Mouse (Mus musculus): ENCODE data around the gene Gm10192. TPM values are rescaled to one million over a fixed set of nuclear protein-coding genes. Genes with fewer than 3 reads are reported as not detected.
"Not testable (repeated sequence)": the region's sequence is repeated elsewhere in the genome, so short reads cannot be mapped to it uniquely, and the experiment has no call there.

The Gm10192 gene
- polyA plus RNA-seq (2015; fragmentation: Nextera tagmentation; extraction: Ambion mirVana) = not detected in 2 replicates

- H3K4me3 ChIP-seq; H3K36me3 ChIP-seq; H3K27me3 ChIP-seq; H3K27ac ChIP-seq (replicated peaks); H3K9me3 ChIP-seq; H3K4me1 ChIP-seq (replicated peaks); H3K9ac ChIP-seq; H3K4me2 ChIP-seq; ATAC-seq (ENCODE audit: low read depth): not testable (repeated sequence)
Measured at GRCm38 (mm10) chr4:97183066-97183465, at the start of gene Gm10192. Gene Gm10192, minus strand, starts transcription at chr4:97183166.

- H3K9me3 ChIP-seq = no peaks in the 10 kb centered on the region
- no peak overlapping the region for H3K27ac ChIP-seq (replicated peaks)
- no peak overlapping the region for H3K9ac ChIP-seq
- no peaks in the 10 kb centered on the region for H3K36me3 ChIP-seq
- H3K4me3 ChIP-seq = no peak overlapping the region
- H3K4me2 ChIP-seq = no peak overlapping the region
- ATAC-seq (ENCODE audit: low read depth) = no peak
- WGBS = 69% methylated on average over 5 of the region's 5 CpGs
- H3K27me3 ChIP-seq = no peaks in the 10 kb centered on the region
- H3K4me1 ChIP-seq (replicated peaks) = no peaks in the 10 kb centered on the region
Measured at GRCm38 (mm10) chr4:97230411-97231104, 47.6 kb upstream of the Gm10192 start.

GRCm38 (mm10) chr4:97219701-97220100, 36.7 kb upstream of the Gm10192 start:
- Histone ChIP-seq H3K36me3 (no peaks in the 10 kb centered on the region), H3K27ac (replicated peaks) (no peak overlapping the region), H3K9ac (no peak overlapping the region), H3K4me2 (no peak overlapping the region), H3K9me3 (no peaks in the 10 kb centered on the region), H3K4me1 (replicated peaks) (no peaks in the 10 kb centered on the region), H3K4me3 (no peak overlapping the region), H3K27me3 (no peaks in the 10 kb centered on the region)
- 92% methylated on average over 2 of the region's 2 CpGs for WGBS
- no peak for ATAC-seq (ENCODE audit: low read depth)

DNA sequence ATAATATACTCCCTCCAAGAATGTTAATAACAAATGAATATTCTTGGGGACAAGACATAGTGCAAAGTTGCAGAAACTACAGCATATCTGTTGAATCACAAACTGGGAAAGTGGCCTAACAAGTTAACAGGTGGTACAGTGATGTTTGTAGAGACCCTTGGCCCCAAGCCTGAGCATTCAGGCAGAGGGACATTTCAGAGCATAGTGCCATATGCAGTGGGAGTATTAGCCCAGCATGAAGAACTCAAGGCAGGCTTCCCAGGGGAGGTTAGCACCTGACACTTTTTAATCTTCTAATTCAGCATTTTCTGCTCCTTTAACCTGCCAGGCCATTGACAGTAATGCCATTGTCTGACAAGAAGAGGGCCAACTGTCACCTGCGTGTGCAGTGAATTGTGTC, 34.9 kb upstream of the Gm10192 start:
- no peak for ATAC-seq (ENCODE audit: low read depth)
- no peak overlapping the region for H3K4me3 ChIP-seq
- H3K4me1 ChIP-seq (replicated peaks) = no peaks in the 10 kb centered on the region
- no peak overlapping the region for H3K9ac ChIP-seq
- H3K4me2 ChIP-seq = no peak overlapping the region
- H3K36me3 ChIP-seq = no peaks in the 10 kb centered on the region
- no peaks in the 10 kb centered on the region for H3K27me3 ChIP-seq
- WGBS = 82% methylated on average over 1 of the region's 1 CpGs
- H3K27ac ChIP-seq (replicated peaks) = no peak overlapping the region
- H3K9me3 ChIP-seq = no peaks in the 10 kb centered on the region

DNA sequence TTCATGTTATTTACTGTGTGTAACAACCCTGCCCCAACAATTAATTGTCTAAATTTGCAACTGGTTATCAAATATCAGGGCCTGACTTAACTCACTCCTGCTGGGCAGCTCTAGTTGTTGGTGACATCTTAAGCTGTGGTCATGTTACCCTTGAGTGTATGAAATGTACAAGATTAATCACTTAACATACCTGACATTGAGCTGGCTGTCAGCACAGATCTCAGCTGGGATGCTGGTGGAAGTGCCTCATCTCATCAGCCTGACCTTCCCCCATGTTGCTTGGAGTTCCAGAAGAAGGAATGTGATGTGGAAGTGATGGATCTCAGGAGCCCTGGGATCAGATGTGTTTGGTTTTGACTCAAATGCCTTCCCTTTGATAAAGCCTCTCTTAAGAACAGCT, 29.5 kb upstream of the Gm10192 start:
- Histone ChIP-seq H3K9ac (no peak overlapping the region), H3K36me3 (no peaks in the 10 kb centered on the region), H3K27me3 (no peaks in the 10 kb centered on the region), H3K9me3 (no peaks in the 10 kb centered on the region), H3K4me3 (no peak overlapping the region), H3K4me2 (no peak overlapping the region), H3K27ac (replicated peaks) (no peak overlapping the region), H3K4me1 (replicated peaks) (no peaks in the 10 kb centered on the region)
- ATAC-seq (ENCODE audit: low read depth) = no peak

GRCm38 (mm10) chr4:97202986-97203385, 20.0 kb upstream of the Gm10192 start:
- H3K9ac ChIP-seq; H3K4me3 ChIP-seq; H3K4me1 ChIP-seq (replicated peaks); ATAC-seq (ENCODE audit: low read depth); H3K9me3 ChIP-seq; H3K4me2 ChIP-seq; H3K27ac ChIP-seq (replicated peaks); H3K36me3 ChIP-seq; H3K27me3 ChIP-seq: not testable (repeated sequence)
- WGBS = 60% methylated on average over 2 of the region's 2 CpGs

DNA sequence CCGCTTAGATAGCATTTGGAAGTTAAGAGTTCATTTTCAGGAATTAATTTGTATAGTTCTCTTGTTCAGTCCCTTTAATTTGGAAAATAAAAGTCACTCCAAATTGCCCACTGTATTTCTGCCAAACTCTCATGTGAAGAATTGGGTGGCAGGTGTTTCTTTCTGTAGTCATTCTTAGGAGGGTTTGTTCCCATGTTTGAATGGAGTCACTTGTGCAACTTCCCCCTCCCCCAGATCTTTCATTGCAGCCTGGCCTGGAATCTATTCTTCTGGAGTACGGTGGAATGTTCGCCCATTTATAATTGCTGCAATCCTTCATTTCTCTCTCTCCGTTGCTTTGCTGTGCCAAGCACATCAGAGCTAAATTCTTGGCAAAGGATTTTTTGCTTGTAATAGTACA, 10.2 kb upstream of the Gm10192 start:
- WGBS = 15% methylated on average over 4 of the region's 4 CpGs

GRCm38 (mm10) chr4:97192601-97193000, 9.6 kb upstream of the Gm10192 start:
- no peaks in the 10 kb centered on the region; the same call in 1 of the 2 replicates for H3K4me1 ChIP-seq (replicated peaks)
- no peak overlapping the region for H3K4me2 ChIP-seq
- no peak overlapping the region for H3K9ac ChIP-seq
- H3K9me3 ChIP-seq = no peaks in the 10 kb centered on the region
- 51% methylated on average over 2 of the region's 2 CpGs for WGBS
- no peaks in the 10 kb centered on the region for H3K36me3 ChIP-seq
- no peaks in the 10 kb centered on the region for H3K27me3 ChIP-seq
- ATAC-seq (ENCODE audit: low read depth) = no peak
- no peak overlapping the region for H3K4me3 ChIP-seq
- H3K27ac ChIP-seq (replicated peaks) = 0 out of 2 replicates have a peak overlapping the region, but pooled peaks have one; percentile 4

More for the DNA sequence above, 10.2 kb upstream of the Gm10192 start:
- Histone ChIP-seq H3K9ac (no peak overlapping the region), H3K27ac (replicated peaks) (no peak overlapping the region), H3K9me3 (no peaks in the 10 kb centered on the region), H3K4me3 (no peak overlapping the region), H3K36me3 (no peaks in the 10 kb centered on the region), H3K27me3 (no peaks in the 10 kb centered on the region), H3K4me1 (replicated peaks) (no peaks in the 10 kb centered on the region; the same call in 1 of the 2 replicates), H3K4me2 (no peak overlapping the region)
- ATAC-seq (ENCODE audit: low read depth) = peak; percentile 61

- Histone ChIP-seq H3K4me2 (no peak overlapping the region), H3K4me1 (replicated peaks) (no peaks in the 10 kb centered on the region), H3K9me3 (no peaks in the 10 kb centered on the region), H3K9ac (no peak overlapping the region), H3K27ac (replicated peaks) (no peak overlapping the region), H3K4me3 (no peak overlapping the region), H3K36me3 (no peaks in the 10 kb centered on the region), H3K27me3 (no peaks in the 10 kb centered on the region)
- ATAC-seq (ENCODE audit: low read depth) = no peak
- 83% methylated on average over 2 of the region's 2 CpGs for WGBS
Measured at GRCm38 (mm10) chr4:97180396-97180795, 2.6 kb downstream of the Gm10192 start.

- H3K27ac ChIP-seq (replicated peaks) = no peak overlapping the region
- WGBS = 48% methylated on average over 10 of the region's 10 CpGs
Measured at GRCm38 (mm10) chr4:97156841-97157345, 26.1 kb downstream of the Gm10192 start.

DNA sequence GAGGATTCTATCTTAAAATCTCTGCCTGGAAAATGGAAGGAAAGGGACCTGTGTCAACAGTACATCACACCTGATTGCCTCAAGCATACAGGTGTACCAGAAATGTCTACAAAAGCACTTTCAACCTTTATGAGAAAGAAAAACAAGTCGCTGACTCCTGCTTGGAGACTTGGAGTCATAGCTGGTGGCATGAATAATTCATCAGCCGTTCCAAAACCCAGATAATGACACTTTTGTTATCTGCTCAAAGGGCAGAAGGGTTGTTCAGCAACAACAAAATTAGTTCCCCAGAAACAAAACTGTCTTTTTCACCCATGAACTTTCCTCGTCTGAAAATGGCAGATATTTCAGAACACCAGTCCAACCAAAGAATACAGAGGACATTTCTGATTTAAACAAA, 26.9 kb downstream of the Gm10192 start:
- no peaks in the 10 kb centered on the region for H3K9me3 ChIP-seq
- no peaks in the 10 kb centered on the region for H3K36me3 ChIP-seq
- no peak overlapping the region for H3K4me3 ChIP-seq
- no peak overlapping the region for H3K4me2 ChIP-seq
- H3K27ac ChIP-seq (replicated peaks) = no peak overlapping the region
- no peaks in the 10 kb centered on the region for H3K27me3 ChIP-seq
- no peak for ATAC-seq (ENCODE audit: low read depth)
- H3K4me1 ChIP-seq (replicated peaks) = peaks cover 21% of the 10 kb centered on the region
- WGBS = 21% methylated on average over 3 of the region's 3 CpGs
- H3K9ac ChIP-seq = no peak overlapping the region

More at GRCm38 (mm10) chr4:97156841-97157345, 26.1 kb downstream of the Gm10192 start:
- Histone ChIP-seq H3K9me3 (no peaks in the 10 kb centered on the region), H3K27me3 (no peaks in the 10 kb centered on the region), H3K4me1 (replicated peaks) (peaks cover 21% of the 10 kb centered on the region), H3K36me3 (no peaks in the 10 kb centered on the region), H3K9ac (no peak overlapping the region), H3K4me3 (no peak overlapping the region), H3K4me2 (no peak overlapping the region)
- ATAC-seq (ENCODE audit: low read depth) = no peak

DNA sequence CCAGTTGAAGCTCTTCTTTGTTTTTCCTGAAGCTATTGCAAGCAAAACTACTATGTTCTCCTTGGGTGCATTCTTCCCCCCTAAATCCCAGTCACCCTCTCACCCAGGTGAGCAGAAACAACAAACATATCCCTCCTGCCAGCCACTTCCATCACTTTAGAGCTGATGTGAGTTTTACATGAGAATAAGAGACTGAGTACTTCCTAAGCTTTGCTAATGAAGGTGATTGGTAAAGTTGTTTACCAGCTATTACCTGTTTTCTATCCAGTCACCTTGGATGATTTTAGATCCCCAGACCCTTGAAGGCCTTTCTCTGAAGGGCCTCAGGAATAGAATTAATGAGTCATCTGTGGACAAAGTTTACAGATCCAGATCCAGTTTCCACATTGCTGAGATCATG, 29.4 kb downstream of the Gm10192 start:
- H3K4me1 ChIP-seq (replicated peaks) = peaks cover 21% of the 10 kb centered on the region
- no peak for ATAC-seq (ENCODE audit: low read depth)
- H3K9ac ChIP-seq = no peak overlapping the region
- H3K4me3 ChIP-seq = no peak overlapping the region
- H3K9me3 ChIP-seq = no peaks in the 10 kb centered on the region
- no peak overlapping the region for H3K27ac ChIP-seq (replicated peaks)
- no peaks in the 10 kb centered on the region for H3K36me3 ChIP-seq
- no peaks in the 10 kb centered on the region for H3K27me3 ChIP-seq
- H3K4me2 ChIP-seq = no peak overlapping the region

DNA sequence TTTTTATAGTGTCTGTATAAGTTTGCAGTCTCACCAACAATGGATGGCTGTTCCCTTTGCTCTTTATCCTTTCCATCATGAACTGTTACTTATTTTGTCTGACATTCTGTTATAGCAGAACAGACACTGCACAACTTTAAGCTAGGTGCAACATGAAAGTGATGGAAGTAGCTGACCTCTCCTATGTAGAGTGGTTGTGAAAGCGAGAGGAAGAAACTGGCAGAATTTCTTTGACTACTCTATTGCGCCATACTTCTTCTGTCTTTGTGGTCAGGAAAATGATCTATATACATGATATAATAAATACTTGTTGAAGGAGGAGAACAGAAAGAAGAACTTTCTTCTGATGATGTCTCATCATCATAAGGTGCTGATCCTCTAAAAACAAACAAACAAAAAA, 40.5 kb downstream of the Gm10192 start:
- no peaks in the 10 kb centered on the region for H3K4me1 ChIP-seq (replicated peaks)
- ATAC-seq (ENCODE audit: low read depth) = no peak
- 95% methylated on average over 2 of the region's 2 CpGs for WGBS
- H3K9ac ChIP-seq = no peak overlapping the region
- H3K9me3 ChIP-seq = no peaks in the 10 kb centered on the region
- no peaks in the 10 kb centered on the region for H3K27me3 ChIP-seq
- no peaks in the 10 kb centered on the region for H3K36me3 ChIP-seq
- no peak overlapping the region for H3K4me3 ChIP-seq
- H3K27ac ChIP-seq (replicated peaks) = no peak overlapping the region
- H3K4me2 ChIP-seq = no peak overlapping the region
